22 mouse cellular contexts compared by ENCODE assay signal in genomic region chr1:47488581-47489204, GRCm38 (mm10).
DNase-seq lines count a peak whose midpoint lies in the region; ATAC-seq lines count a peak whose summit lies in the region.
"Had no signal": no experiment of that assay in that cellular context is flagged by ENCODE, and none has a peak within 500 bp of the region (broad histone marks: within the 10 kb centered on the region; RNA-seq: fewer than 3 reads in every experiment).

No protein-coding gene starts in this region.

- no peak overlapping the region for H3K9ac ChIP-seq in embryonic facial prominence, embryonic 14.5 days (ENCODE audit: low read depth, low read length)
- no peak overlapping the region for H3K9ac ChIP-seq in midbrain, embryonic 15.5 days
- H3K9ac ChIP-seq: embryonic facial prominence, embryonic 12.5 days; heart, embryonic 15.5 days had no signal

- no peak overlapping the region for H3K4me2 ChIP-seq in embryonic facial prominence, embryonic 14.5 days (ENCODE audit: low read depth, low read length)
- H3K4me2 ChIP-seq in midbrain, embryonic 15.5 days, result no peak overlapping the region
- H3K4me2 ChIP-seq: embryonic facial prominence, embryonic 12.5 days; heart, embryonic 15.5 days had no signal

- 36% methylated on average over 7 of the region's 7 CpGs for WGBS in heart, embryonic 10.5 days
- 41% methylated on average over 7 of the region's 7 CpGs for WGBS in embryonic facial prominence, embryonic 14.5 days
- 83% methylated on average over 7 of the region's 7 CpGs for WGBS in midbrain, embryonic 15.5 days

- H3K9me3 ChIP-seq in heart, embryonic 10.5 days, result no peaks in the 10 kb centered on the region
- no peaks in the 10 kb centered on the region for H3K9me3 ChIP-seq in embryonic facial prominence, embryonic 14.5 days (ENCODE audit: control insufficient read depth, low read length)
- no peaks in the 10 kb centered on the region for H3K9me3 ChIP-seq in midbrain, embryonic 15.5 days
- H3K9me3 ChIP-seq: embryonic facial prominence, embryonic 12.5 days; heart, embryonic 15.5 days; limb, embryonic 10.5 days had no signal

- peaks cover 7% of the 10 kb centered on the region; the same call in 1 of the 2 replicates for H3K4me1 ChIP-seq in heart, embryonic 10.5 days
- H3K4me1 ChIP-seq in embryonic facial prominence, embryonic 14.5 days (ENCODE audit: control insufficient read depth, insufficient read depth, low read length), result no peaks in the 10 kb centered on the region
- H3K4me1 ChIP-seq in midbrain, embryonic 15.5 days, result no peaks in the 10 kb centered on the region

- ATAC-seq in embryonic facial prominence, embryonic 14.5 days (ENCODE audit: low read depth), result no peak
- ATAC-seq in inflammation-experienced regulatory T-cells, adult 6 months, result no peak
- no peak for ATAC-seq in midbrain, embryonic 15.5 days (replicated peaks)
- ATAC-seq: forebrain, embryonic 16.5 days had no signal

- no peak overlapping the region for H3K4me3 ChIP-seq in heart, embryonic 10.5 days
- H3K4me3 ChIP-seq in embryonic facial prominence, embryonic 14.5 days (ENCODE audit: low read depth, low read length), result no peak overlapping the region
- no peak overlapping the region for H3K4me3 ChIP-seq in midbrain, embryonic 15.5 days
- H3K4me3 ChIP-seq: embryonic facial prominence, embryonic 12.5 days; heart, embryonic 15.5 days; left cerebral cortex, adult 2 months; limb, embryonic 10.5 days had no signal

- DNase-seq in heart, embryonic 10.5 days (ENCODE audit: low spot score), result peak; percentile 76
- no peak for DNase-seq in heart, postnatal 4 days
- DNase-seq in ES-CJ7 (ENCODE audit: low read depth, low spot score), result peak; percentile 74
- DNase-seq in brain, adult 2 months (ENCODE audit: low read depth, low spot score), result peak; percentile 43
- DNase-seq in embryonic facial prominence, embryonic 14.5 days (ENCODE audit: low spot score), result peak; percentile 2
- DNase-seq in gastrocnemius, postnatal 25 days, result no peak
- DNase-seq: adrenal gland, adult 8-10 months; cerebellum, adult 11 months; cerebellum, postnatal 10 days; heart, adult 11 months; kidney, adult 8-10 months; kidney, postnatal 25 days; lung, adult 18-20 months; thymus, adult 18-20 months; thymus, postnatal 4 days had no signal

- no peak overlapping the region; the same call in 1 of the 2 replicates for H3K27ac ChIP-seq in heart, embryonic 10.5 days
- H3K27ac ChIP-seq in embryonic facial prominence, embryonic 14.5 days (replicated peaks; ENCODE audit: low read depth, low read length), result no peak overlapping the region
- H3K27ac ChIP-seq in midbrain, embryonic 15.5 days, result no peak overlapping the region
- H3K27ac ChIP-seq: embryonic facial prominence, embryonic 12.5 days; heart, embryonic 15.5 days; left cerebral cortex, adult 2 months; limb, embryonic 10.5 days had no signal

- no peaks in the 10 kb centered on the region for H3K27me3 ChIP-seq in heart, embryonic 10.5 days (ENCODE audit: insufficient read depth, poor library complexity, severe bottlenecking)
- H3K27me3 ChIP-seq in embryonic facial prominence, embryonic 14.5 days (replicated peaks; ENCODE audit: control insufficient read depth, insufficient read depth, low read length), result no peaks in the 10 kb centered on the region
- H3K27me3 ChIP-seq in midbrain, embryonic 15.5 days (replicated peaks), result no peaks in the 10 kb centered on the region
- H3K27me3 ChIP-seq: embryonic facial prominence, embryonic 12.5 days; heart, embryonic 15.5 days had no signal

- no peaks in the 10 kb centered on the region for H3K36me3 ChIP-seq in heart, embryonic 10.5 days
- H3K36me3 ChIP-seq in embryonic facial prominence, embryonic 14.5 days (ENCODE audit: control insufficient read depth, insufficient read depth, low read length), result no peaks in the 10 kb centered on the region
- no peaks in the 10 kb centered on the region for H3K36me3 ChIP-seq in midbrain, embryonic 15.5 days (replicated peaks)
- H3K36me3 ChIP-seq: embryonic facial prominence, embryonic 12.5 days; heart, embryonic 15.5 days; limb, embryonic 10.5 days had no signal

Comparison
In these comparisons a context has a peak if more than half of its experiments do, and no peak if none do; other contexts are left out.
1. DNase-seq: peak in heart, embryonic 10.5 days (single experiment), ES-CJ7 (single experiment), brain, adult 2 months (single experiment) and embryonic facial prominence, embryonic 14.5 days (single experiment); none in heart, postnatal 4 days (single experiment) and gastrocnemius, postnatal 25 days (single experiment).